Mouse (Mus musculus): ENCODE data around the gene Gm9508. TPM values are rescaled to one million over a fixed set of nuclear protein-coding genes. Genes with fewer than 3 reads are reported as not detected.
A peak's percentile ranks its signal among the peaks of the same experiment; 100 is the strongest.
"Not testable (repeated sequence)": the region's sequence is repeated elsewhere in the genome, so short reads cannot be mapped to it uniquely, and the experiment has no call there.

The Gm9508 gene
- polyA plus RNA-seq, 1 experiment from 2014 or later: not detected

DNA sequence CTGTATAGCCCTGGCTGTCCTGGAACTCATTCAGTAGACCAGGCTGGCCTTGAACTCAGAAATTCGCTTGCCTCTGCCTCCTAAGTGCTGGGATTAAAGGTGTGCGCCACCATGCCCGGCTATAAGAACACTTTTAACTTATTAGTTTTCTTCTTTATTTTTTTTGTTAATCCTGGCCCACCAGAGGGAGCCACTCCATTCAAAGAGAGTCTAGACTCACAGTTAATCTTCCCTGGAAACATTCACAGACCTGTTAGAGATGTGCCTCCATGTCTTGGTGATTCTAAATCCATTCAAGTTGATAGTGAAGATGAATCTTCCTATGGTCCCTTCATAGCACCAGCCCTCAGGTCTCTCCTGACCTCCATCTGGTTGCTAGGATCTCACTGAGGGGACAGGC, 12.8 kb upstream of the Gm9508 start:
- H3K9me3 ChIP-seq (replicated peaks): no peaks in the 10 kb centered on the region; the same call in 1 of the 2 replicates
- H3K9ac ChIP-seq: no peak overlapping the region
- no peak overlapping the region for H3K4me2 ChIP-seq
- no peak for ATAC-seq (ENCODE audit: low read depth)
- H3K36me3 ChIP-seq: no peaks in the 10 kb centered on the region
- no peak for DNase-seq
- H3K4me1 ChIP-seq (replicated peaks): no peaks in the 10 kb centered on the region
- no peaks in the 10 kb centered on the region for H3K27me3 ChIP-seq
- WGBS (ENCODE audit: insufficient replicate concordance): 65% methylated on average over 3 of the region's 3 CpGs
- H3K4me3 ChIP-seq (replicated peaks): no peak overlapping the region
- no peak overlapping the region for H3K27ac ChIP-seq

DNA sequence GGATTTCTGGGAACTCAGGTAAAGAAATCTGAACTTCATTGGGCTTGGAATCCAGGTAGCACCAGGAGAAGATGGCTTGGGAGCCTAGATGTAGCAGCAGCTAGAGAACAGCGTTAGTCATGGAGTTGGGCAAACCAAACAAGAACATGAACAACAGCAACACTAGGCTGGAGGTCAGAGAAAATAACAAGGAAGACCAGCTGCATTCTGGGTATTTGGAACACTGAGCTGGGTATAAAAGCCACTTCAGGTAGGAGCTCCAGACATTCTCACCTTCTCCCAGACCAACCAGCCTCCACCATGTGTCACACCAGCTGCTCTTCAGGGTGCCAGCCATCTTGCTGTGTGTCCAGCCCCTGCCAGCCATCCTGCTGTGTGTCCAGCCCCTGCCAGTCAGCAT, 9.3 kb upstream of the Gm9508 start, which contains the start of gene Gm10272:
Gene Gm10272, plus strand, starts transcription at position 301 of the 400 bp plus-strand sequence.
- Histone ChIP-seq H3K4me1 (replicated peaks) (no peaks in the 10 kb centered on the region), H3K9me3 (replicated peaks) (no peaks in the 10 kb centered on the region; the same call in 1 of the 2 replicates), H3K27ac (no peak within 1 kb of the TSS), H3K4me3 (replicated peaks) (no peak within 1 kb of the TSS), H3K27me3 (no peaks in the 10 kb centered on the region), H3K9ac (no peak within 1 kb of the TSS), H3K36me3 (no peaks in the 10 kb centered on the region), H3K4me2 (no peak within 1 kb of the TSS)
- 54% methylated on average over 1 of the region's 1 CpGs for WGBS (ENCODE audit: insufficient replicate concordance)
- DNase-seq (no peak), ATAC-seq (ENCODE audit: low read depth) (no peak)

DNA sequence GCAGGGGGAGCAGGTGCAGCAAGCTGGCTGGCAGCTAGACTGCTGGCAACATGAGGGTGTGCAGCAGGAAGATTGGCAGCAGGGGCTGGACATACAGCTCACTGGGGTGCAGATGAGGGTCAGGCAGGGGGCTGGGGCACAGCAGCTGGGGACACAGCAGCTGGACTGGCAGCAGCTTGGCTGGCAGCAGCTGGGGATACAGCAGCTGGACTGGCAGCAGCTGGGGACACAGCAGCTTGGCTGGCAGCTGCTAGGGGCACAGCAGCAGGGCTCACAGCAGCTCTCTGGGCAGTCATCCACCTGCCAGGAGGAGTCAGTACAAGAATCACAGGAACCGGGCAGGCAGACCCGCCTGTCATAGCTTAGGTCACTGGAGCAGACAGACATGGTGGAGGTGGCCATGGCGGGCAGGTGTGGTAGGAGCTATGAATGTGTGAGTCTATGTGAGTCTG, 6.7 kb downstream of the Gm9508 start, which contains the start of gene Gm19402:
Gene Gm19402, minus strand, starts transcription at position 402 of the 452 bp plus-strand sequence.
- H3K4me3 ChIP-seq (replicated peaks); DNase-seq; ATAC-seq (ENCODE audit: low read depth); H3K9ac ChIP-seq; H3K9me3 ChIP-seq (replicated peaks); H3K36me3 ChIP-seq; H3K27ac ChIP-seq; H3K4me1 ChIP-seq (replicated peaks); H3K4me2 ChIP-seq: not testable (repeated sequence)
- H3K27me3 ChIP-seq: peaks cover 53% of the 10 kb centered on the region
- WGBS (ENCODE audit: insufficient replicate concordance): 56% methylated on average over 3 of the region's 3 CpGs

DNA sequence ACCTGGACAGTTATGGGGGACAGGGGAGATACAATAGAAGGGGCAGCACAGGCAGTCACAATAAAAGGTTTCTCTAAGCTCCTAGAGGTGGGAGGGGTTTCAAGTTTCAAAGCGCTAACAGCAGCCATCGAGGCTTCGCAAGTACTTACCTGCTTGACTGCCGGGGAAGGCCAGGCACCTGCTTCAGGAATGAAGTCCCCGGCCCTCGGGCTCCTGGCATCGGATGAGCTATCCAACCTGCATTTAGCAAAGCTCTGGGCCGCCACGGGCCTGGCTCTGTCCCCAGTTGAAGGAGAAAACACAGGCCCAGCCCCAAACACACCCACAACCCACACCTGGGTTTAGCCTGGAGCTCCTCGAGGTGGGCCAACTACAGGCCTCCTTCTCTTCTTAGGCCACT, 10.0 kb downstream of the Gm9508 start:
- H3K36me3 ChIP-seq: no peaks in the 10 kb centered on the region
- no peak overlapping the region for H3K9ac ChIP-seq
- ATAC-seq (ENCODE audit: low read depth): no peak
- WGBS (ENCODE audit: insufficient replicate concordance): 15% methylated on average over 10 of the region's 10 CpGs
- H3K4me3 ChIP-seq (replicated peaks): no peak overlapping the region
- H3K27me3 ChIP-seq: peaks cover 86% of the 10 kb centered on the region
- no peak overlapping the region for H3K27ac ChIP-seq
- H3K4me1 ChIP-seq (replicated peaks): no peaks in the 10 kb centered on the region
- no peaks in the 10 kb centered on the region for H3K9me3 ChIP-seq (replicated peaks)
- no peak overlapping the region for H3K4me2 ChIP-seq
- DNase-seq: no peak

DNA sequence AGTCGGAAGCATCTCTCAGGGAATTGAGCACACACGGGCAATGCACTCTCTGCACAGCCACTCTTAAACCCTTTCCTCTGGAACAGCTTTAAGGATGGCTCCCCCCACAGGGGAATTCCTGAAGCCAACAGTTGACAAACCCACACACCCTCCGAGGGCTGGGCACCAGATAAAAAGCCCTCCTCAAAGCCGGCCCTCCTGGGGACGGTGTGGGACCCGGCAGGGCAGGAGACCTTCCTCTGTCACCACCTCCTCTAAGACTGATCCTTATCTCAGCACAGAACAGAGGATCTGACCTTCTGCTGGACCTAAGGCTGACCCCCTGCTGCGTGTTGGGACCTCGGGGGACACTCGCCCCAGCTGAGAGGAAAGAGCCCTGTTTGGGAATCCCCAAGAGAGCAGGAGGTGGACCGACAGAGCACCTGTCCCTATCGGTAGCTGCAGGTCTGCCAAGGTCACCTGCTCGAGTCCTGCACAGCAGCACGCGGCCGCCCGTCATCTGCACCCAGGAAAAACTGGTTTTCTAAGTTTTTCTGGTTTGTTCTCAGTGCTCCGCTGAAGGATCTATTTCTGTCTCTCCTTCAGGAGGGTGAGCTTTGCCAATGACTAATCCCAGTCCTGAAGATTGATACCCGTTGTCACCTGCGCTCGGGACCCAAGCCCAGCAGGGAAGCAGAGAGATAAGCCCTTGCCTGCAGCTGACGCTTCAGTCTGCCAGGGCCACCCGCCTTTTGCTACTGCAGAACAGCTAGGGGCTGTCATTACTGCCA, 11.0 kb downstream of the Gm9508 start, which contains the start of gene Tspear:
Gene Tspear, plus strand, starts transcription at position 675 of the 770 bp plus-strand sequence.
- ATAC-seq (ENCODE audit: low read depth) (no peak), DNase-seq (no peak)
- Histone ChIP-seq H3K27me3 (peaks cover 87% of the 10 kb centered on the region), H3K36me3 (no peaks in the 10 kb centered on the region), H3K4me1 (replicated peaks) (no peaks in the 10 kb centered on the region), H3K4me3 (replicated peaks) (no peak within 1 kb of the TSS), H3K9ac (no peak within 1 kb of the TSS), H3K4me2 (no peak within 1 kb of the TSS), H3K9me3 (replicated peaks) (no peaks in the 10 kb centered on the region), H3K27ac (no peak within 1 kb of the TSS)
- WGBS (ENCODE audit: insufficient replicate concordance): 6% methylated on average over 22 of the region's 22 CpGs

DNA sequence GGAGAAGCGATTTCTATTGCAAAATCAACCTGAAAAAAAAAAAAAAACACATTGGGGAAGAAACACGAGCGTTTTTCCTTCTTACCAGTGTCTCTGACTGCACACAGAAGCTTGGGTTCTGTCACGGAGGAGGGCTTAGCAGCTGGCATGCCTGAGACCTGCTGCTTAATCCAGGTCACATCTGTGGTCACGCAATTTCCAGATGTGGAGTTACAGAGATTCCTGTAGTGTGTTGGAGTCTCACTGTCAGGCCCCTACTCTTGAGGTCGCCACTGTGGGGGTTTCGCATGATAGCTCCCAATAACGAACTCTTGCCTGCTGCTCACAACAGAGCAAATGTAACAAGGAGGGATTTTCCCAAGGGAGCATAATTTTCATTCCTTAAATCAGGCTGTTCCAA, 12.9 kb downstream of the Gm9508 start:
- Histone ChIP-seq H3K36me3 (no peaks in the 10 kb centered on the region), H3K4me3 (replicated peaks) (no peak overlapping the region), H3K9me3 (replicated peaks) (no peaks in the 10 kb centered on the region), H3K4me1 (replicated peaks) (no peaks in the 10 kb centered on the region), H3K27me3 (peaks cover 95% of the 10 kb centered on the region), H3K27ac (no peak overlapping the region), H3K4me2 (no peak overlapping the region), H3K9ac (no peak overlapping the region)
- no peak for ATAC-seq (ENCODE audit: low read depth)
- 35% methylated on average over 8 of the region's 8 CpGs for WGBS (ENCODE audit: insufficient replicate concordance)
- no peak for DNase-seq

DNA sequence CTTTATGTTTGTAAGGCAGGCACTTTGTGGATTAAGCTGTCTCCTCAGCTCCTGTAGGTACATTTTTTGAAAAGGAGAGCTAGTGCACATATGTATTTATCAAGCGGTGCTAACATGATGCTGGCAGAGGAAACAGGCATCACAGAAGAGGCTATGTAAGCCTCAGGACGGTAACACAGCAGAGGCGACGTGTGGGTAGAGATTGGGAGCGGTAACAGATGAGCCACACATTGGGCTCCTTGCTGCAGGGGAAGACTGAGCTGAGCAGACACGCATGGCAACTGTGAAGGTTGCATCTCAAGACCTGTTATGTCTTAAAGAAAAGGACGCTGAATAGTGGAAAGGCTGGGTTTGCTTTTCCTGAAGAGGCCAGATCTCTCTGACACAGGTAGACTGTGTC, 14.0 kb downstream of the Gm9508 start:
- peaks cover 95% of the 10 kb centered on the region for H3K27me3 ChIP-seq
- H3K4me3 ChIP-seq (replicated peaks): no peak overlapping the region
- no peaks in the 10 kb centered on the region for H3K36me3 ChIP-seq
- H3K9me3 ChIP-seq (replicated peaks): no peaks in the 10 kb centered on the region
- no peaks in the 10 kb centered on the region for H3K4me1 ChIP-seq (replicated peaks)
- no peak overlapping the region for H3K9ac ChIP-seq
- H3K27ac ChIP-seq: no peak overlapping the region
- H3K4me2 ChIP-seq: no peak overlapping the region
- WGBS (ENCODE audit: insufficient replicate concordance): 59% methylated on average over 7 of the region's 7 CpGs
- ATAC-seq (ENCODE audit: low read depth): no peak
- DNase-seq: no peak

DNA sequence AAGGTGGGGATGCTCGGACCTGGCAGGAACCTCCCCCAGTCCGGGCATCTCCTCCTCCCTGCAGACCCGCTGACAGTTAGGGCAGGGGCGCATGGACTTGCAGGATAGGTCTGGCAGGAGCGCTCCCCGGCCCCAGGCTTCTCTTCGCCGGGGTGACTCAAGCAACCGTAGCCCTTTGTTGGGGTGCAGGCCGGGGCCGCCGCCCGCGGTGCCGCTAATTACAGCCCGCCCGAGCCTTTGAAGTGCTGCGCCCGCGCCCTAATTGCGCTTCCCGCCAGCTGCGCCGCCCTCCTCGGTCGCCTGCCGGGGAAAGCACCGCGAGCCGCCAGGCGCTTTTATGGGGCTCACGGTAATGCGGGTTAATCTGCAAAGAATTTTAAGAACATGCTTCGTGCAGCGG, 19.5 kb downstream of the Gm9508 start:
- H3K27me3 ChIP-seq: peaks cover 77% of the 10 kb centered on the region
- H3K9ac ChIP-seq: no peak overlapping the region
- ATAC-seq (ENCODE audit: low read depth): no peak
- 0 out of 2 replicates have a peak overlapping the region, but pooled peaks have one; percentile 12 for H3K4me2 ChIP-seq
- H3K9me3 ChIP-seq (replicated peaks): no peaks in the 10 kb centered on the region
- no peak overlapping the region for H3K27ac ChIP-seq
- H3K4me3 ChIP-seq (replicated peaks): no peak overlapping the region
- 2% methylated on average over 35 of the region's 35 CpGs for WGBS (ENCODE audit: insufficient replicate concordance)
- DNase-seq: no peak
- H3K4me1 ChIP-seq (replicated peaks): peaks cover 5% of the 10 kb centered on the region; the same call in 1 of the 2 replicates
- no peaks in the 10 kb centered on the region for H3K36me3 ChIP-seq

DNA sequence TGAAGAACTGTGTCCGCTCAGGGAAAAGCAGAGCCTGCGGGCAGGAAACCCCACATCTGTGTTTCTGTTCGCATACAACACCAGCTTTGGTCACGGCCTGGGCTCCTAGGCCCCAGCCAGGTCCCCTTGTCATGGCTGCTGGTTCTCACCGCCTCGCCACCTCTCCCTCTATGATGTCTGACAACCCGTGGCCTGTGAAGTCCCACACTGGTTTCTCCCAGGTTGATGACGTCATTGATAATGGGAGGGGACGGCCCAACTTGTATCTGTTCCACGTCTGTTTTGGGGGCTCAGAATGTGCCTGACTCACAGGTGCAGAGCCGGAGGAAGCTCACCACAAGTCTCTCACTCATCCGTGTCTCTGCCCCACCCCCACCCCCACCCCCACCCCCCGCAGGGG, 23.3 kb downstream of the Gm9508 start:
- Histone ChIP-seq H3K4me3 (replicated peaks) (no peak overlapping the region), H3K4me1 (replicated peaks) (peaks cover 31% of the 10 kb centered on the region), H3K9me3 (replicated peaks) (no peaks in the 10 kb centered on the region), H3K9ac (no peak overlapping the region), H3K27ac (no peak overlapping the region), H3K27me3 (peaks cover 44% of the 10 kb centered on the region), H3K4me2 (no peak overlapping the region), H3K36me3 (no peaks in the 10 kb centered on the region)
- DNase-seq: no peak
- ATAC-seq (ENCODE audit: low read depth): no peak
- WGBS (ENCODE audit: insufficient replicate concordance): 55% methylated on average over 13 of the region's 13 CpGs

DNA sequence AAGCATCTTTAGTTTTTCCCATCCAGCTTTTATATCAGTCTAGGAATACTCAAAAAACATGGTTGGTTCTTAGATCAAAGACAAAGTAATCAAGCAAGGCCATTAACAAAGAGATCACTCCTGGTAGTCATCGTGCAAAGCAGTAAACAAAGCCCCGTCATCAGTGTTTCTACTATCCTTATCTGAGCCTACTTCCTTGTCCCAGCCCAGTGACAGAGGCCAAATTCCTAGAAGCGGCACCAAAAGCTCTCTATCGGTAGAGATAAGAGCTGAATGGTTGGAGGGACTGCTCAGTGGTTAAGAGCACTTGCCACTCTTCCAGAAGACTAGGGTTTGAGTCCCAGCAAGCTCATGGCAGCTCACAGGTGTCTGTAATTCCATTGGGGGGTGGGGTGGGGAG, 25.5 kb downstream of the Gm9508 start:
- Histone ChIP-seq H3K36me3 (no peaks in the 10 kb centered on the region), H3K27ac (peak overlapping the region; percentile 59), H3K4me2 (peak overlapping the region; percentile 19; the same call in 1 of the 2 replicates), H3K9me3 (replicated peaks) (no peaks in the 10 kb centered on the region), H3K4me1 (replicated peaks) (peaks cover 26% of the 10 kb centered on the region), H3K9ac (no peak overlapping the region), H3K4me3 (replicated peaks) (no peak overlapping the region), H3K27me3 (peaks cover 29% of the 10 kb centered on the region)
- peak; percentile 90 for ATAC-seq (ENCODE audit: low read depth)
- peak; percentile 62 for DNase-seq
- WGBS (ENCODE audit: insufficient replicate concordance): 6% methylated on average over 4 of the region's 4 CpGs

DNA sequence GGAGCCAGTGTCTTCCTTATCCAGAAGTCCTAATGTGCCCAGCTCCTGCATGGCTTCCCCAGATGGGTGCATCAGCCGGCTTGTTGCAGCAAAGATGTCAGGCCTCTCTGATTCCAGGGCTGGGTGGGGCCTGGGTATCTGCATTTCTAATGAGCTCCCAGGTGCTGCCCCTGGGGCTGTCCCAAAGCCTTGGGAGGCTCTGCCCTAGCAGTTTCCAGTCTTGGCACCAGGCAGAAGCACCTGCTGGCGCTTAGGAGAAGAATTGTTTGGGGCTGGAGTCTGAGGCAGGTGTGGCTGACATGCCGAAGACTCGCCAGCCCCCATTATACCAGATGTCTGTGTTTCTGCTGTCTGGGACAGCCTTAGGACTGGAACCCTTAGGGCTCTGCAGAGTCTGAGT, 26.3 kb downstream of the Gm9508 start:
- Histone ChIP-seq H3K9me3 (replicated peaks) (no peaks in the 10 kb centered on the region), H3K27me3 (peaks cover 21% of the 10 kb centered on the region), H3K36me3 (no peaks in the 10 kb centered on the region), H3K4me1 (replicated peaks) (peaks cover 26% of the 10 kb centered on the region), H3K4me2 (no peak overlapping the region), H3K9ac (no peak overlapping the region), H3K4me3 (replicated peaks) (no peak overlapping the region), H3K27ac (no peak overlapping the region)
- DNase-seq (peak; percentile 7), ATAC-seq (ENCODE audit: low read depth) (no peak)
- 70% methylated on average over 4 of the region's 4 CpGs for WGBS (ENCODE audit: insufficient replicate concordance)

DNA sequence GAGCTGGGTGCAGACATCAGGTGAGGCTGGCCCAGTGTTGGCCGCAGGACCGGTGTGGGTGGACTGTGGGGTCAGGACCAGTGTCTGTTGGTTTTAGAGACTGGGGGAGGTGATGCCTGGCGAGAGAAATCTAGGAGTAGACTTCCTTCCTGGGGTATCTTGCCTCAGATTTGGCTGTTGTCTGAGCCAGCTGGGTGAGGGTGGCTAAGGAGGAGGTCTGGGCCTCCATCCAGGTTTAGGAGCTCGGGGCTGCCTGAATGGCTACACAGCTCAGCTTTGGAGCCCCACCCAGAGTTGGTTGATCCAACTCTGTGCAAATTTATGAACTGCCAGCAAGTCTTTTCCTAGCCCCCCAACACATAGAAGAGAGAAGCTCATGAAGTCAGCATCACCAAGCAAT, 29.6 kb downstream of the Gm9508 start:
- H3K4me1 ChIP-seq (replicated peaks): peaks cover 25% of the 10 kb centered on the region
- no peaks in the 10 kb centered on the region for H3K9me3 ChIP-seq (replicated peaks)
- H3K27me3 ChIP-seq: peaks cover 29% of the 10 kb centered on the region
- WGBS (ENCODE audit: insufficient replicate concordance): 61% methylated on average over 4 of the region's 4 CpGs
- ATAC-seq (ENCODE audit: low read depth): no peak
- DNase-seq: no peak
- H3K36me3 ChIP-seq: no peaks in the 10 kb centered on the region
- no peak overlapping the region for H3K9ac ChIP-seq
- no peak overlapping the region for H3K4me2 ChIP-seq
- H3K4me3 ChIP-seq (replicated peaks): no peak overlapping the region
- H3K27ac ChIP-seq: no peak overlapping the region

All from liver, embryonic 13.5 days (tissue).